Mouse (Mus musculus): ENCODE data around the gene Npas2. TPM values are rescaled to one million over a fixed set of nuclear protein-coding genes. Genes with fewer than 3 reads are reported as not detected.

Gene Npas2
- polyA plus RNA-seq, 1 experiment from 2014 or later = 0.06 TPM

DNA sequence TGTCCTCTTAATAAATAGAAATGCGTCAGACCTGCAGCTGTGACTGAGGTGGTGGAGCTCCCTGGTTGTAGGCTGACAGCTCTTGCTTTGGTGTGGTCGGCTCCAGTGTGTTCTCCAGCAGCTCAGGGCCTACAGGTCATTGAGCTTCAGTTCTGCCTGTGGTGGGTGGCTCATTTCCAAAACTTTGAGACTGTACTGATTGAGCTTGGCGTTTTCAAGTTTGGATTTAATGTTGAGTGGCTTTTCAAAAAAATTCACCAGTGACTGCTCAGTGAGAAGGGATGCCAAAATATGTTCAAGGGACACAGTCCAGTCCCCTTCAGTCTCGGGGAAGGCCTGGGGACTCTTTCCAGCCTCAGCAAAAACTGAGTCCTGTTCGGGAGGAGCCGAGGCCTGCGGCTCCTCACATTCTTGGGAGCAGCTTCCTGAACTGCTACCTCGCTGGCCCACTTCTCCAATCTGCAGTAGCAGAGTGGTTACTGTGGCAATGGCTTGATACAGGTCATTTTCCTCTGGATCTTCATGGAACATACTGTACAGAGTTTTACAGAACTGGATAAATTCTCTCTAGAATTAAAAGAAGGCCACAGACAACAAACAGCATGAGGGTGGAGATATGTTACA, 178.8 kb downstream of the Npas2 start:
- Histone ChIP-seq H3K4me2 (no peak overlapping the region), H3K27me3 (replicated peaks) (no peaks in the 10 kb centered on the region), H3K36me3 (peaks cover 73% of the 10 kb centered on the region), H3K9me3 (replicated peaks) (no peaks in the 10 kb centered on the region), H3K9ac (no peak overlapping the region), H3K4me3 (no peak overlapping the region), H3K27ac (0 out of 2 replicates have a peak overlapping the region, but pooled peaks have one; percentile 12), H3K4me1 (peaks cover 30% of the 10 kb centered on the region)
- no peak for ATAC-seq
- 60% methylated on average over 8 of the region's 8 CpGs for WGBS (ENCODE audit: insufficient replicate concordance)

- H3K4me1 ChIP-seq = peaks cover 29% of the 10 kb centered on the region
- H3K27me3 ChIP-seq (replicated peaks) = no peaks in the 10 kb centered on the region
- H3K36me3 ChIP-seq = peaks cover 76% of the 10 kb centered on the region
- no peak overlapping the region for H3K9ac ChIP-seq
- no peaks in the 10 kb centered on the region for H3K9me3 ChIP-seq (replicated peaks)
- WGBS (ENCODE audit: insufficient replicate concordance) = 63% methylated on average over 4 of the region's 4 CpGs
- no peak overlapping the region for H3K4me2 ChIP-seq
- ATAC-seq = no peak
- H3K27ac ChIP-seq = no peak overlapping the region
- H3K4me3 ChIP-seq = no peak overlapping the region
Measured at GRCm38 (mm10) chr1:39373378-39373777, 179.8 kb downstream of the Npas2 start.

DNA sequence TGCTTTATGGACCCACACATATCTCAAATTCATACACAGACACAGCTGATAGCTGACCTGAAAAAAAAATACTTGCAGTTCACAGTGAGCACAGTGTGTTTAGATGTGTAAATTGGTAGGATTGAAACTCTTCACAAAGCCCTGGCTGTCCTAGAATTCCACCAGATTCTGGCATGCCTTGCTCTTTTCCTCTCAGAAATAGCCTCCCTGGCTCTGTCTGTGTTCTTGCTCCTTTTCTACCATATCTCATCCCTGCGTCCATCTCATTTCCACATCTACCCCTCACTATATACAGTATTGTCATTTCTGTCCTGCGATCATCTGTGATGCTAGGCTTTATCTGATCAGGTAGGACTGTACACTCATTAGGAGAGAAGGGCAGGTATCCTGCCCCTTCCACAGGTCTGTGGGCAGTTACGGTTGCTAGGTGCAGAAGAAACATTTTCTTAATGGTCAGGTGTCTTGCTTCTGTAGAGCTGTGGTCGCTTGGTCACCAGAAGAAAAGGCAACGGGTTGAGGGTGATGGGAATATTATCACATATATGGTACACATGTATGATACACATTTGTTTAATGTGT, 180.8 kb downstream of the Npas2 start:
- no peak overlapping the region for H3K4me3 ChIP-seq
- no peaks in the 10 kb centered on the region for H3K9me3 ChIP-seq (replicated peaks)
- WGBS (ENCODE audit: insufficient replicate concordance) = 69% methylated on average over 5 of the region's 5 CpGs
- H3K36me3 ChIP-seq = peaks cover 67% of the 10 kb centered on the region
- H3K4me2 ChIP-seq = no peak overlapping the region
- H3K27me3 ChIP-seq (replicated peaks) = no peaks in the 10 kb centered on the region
- 0 out of 2 replicates have a peak overlapping the region, but pooled peaks have one; percentile 1 for H3K27ac ChIP-seq
- peaks cover 26% of the 10 kb centered on the region for H3K4me1 ChIP-seq
- no peak for ATAC-seq
- no peak overlapping the region for H3K9ac ChIP-seq

DNA sequence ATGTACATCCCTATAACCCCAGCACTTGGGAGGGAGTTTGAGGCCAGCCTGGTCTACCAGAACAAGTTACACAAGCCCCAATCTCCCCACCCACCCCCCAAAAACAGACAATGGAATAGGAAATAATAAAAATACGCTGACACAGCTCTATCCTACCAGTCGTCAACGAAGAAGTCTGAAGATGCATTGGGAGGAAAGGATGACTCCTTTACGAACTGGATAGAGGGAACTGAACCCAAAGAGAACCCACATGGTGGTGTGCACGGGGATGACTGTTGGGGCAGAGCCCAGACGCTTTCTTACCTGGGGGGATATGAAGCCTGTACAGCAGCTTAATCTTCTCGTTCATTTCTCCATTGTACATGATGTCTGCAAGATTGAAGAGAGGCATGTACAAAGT, 182.6 kb downstream of the Npas2 start:
- Histone ChIP-seq H3K4me1 (peaks cover 12% of the 10 kb centered on the region), H3K36me3 (peaks cover 56% of the 10 kb centered on the region), H3K27ac (no peak overlapping the region), H3K9ac (no peak overlapping the region), H3K4me3 (no peak overlapping the region), H3K27me3 (replicated peaks) (no peaks in the 10 kb centered on the region), H3K4me2 (no peak overlapping the region), H3K9me3 (replicated peaks) (no peaks in the 10 kb centered on the region)
- WGBS (ENCODE audit: insufficient replicate concordance) = 80% methylated on average over 7 of the region's 7 CpGs
- no peak for ATAC-seq

GRCm38 (mm10) chr1:39376726-39377240, 183.3 kb downstream of the Npas2 start:
- 84% methylated on average over 9 of the region's 9 CpGs for WGBS (ENCODE audit: insufficient replicate concordance)
- Histone ChIP-seq H3K36me3 (peaks cover 52% of the 10 kb centered on the region), H3K4me1 (peaks cover 7% of the 10 kb centered on the region), H3K4me3 (no peak overlapping the region), H3K4me2 (no peak overlapping the region), H3K9me3 (replicated peaks) (no peaks in the 10 kb centered on the region), H3K27ac (no peak overlapping the region), H3K9ac (no peak overlapping the region), H3K27me3 (replicated peaks) (no peaks in the 10 kb centered on the region)
- ATAC-seq = no peak

GRCm38 (mm10) chr1:39378540-39378939, 185.0 kb downstream of the Npas2 start:
- H3K4me2 ChIP-seq = no peak overlapping the region
- H3K27ac ChIP-seq = no peak overlapping the region
- no peak overlapping the region for H3K9ac ChIP-seq
- H3K9me3 ChIP-seq (replicated peaks) = no peaks in the 10 kb centered on the region
- no peaks in the 10 kb centered on the region for H3K27me3 ChIP-seq (replicated peaks)
- H3K4me3 ChIP-seq = no peak overlapping the region
- H3K36me3 ChIP-seq = peaks cover 34% of the 10 kb centered on the region
- peaks cover 15% of the 10 kb centered on the region for H3K4me1 ChIP-seq
- ATAC-seq = no peak
- WGBS (ENCODE audit: insufficient replicate concordance) = 78% methylated on average over 1 of the region's 1 CpGs

DNA sequence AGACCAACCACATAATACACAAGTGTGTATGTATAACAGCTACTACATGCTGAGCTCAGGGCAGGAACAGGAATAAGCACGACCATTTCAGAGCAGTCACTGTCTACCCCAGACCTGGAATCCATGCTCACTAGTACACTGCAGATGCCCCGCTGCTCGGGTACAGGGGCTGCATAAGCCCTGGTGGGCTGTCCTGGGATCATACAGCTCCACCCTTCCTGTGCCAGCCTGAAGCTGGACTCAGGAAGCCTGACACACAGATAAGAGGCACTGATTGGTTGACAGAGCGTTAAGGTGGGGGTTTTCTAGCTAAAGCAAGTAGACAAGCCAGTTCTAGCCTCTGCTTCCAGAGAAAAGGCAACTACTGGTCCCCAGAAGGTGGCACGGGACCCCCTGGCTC, 185.5 kb downstream of the Npas2 start:
- Histone ChIP-seq H3K9me3 (replicated peaks) (no peaks in the 10 kb centered on the region), H3K4me3 (no peak overlapping the region), H3K27ac (no peak overlapping the region), H3K4me2 (no peak overlapping the region), H3K9ac (no peak overlapping the region), H3K36me3 (peaks cover 30% of the 10 kb centered on the region), H3K27me3 (replicated peaks) (no peaks in the 10 kb centered on the region), H3K4me1 (peaks cover 15% of the 10 kb centered on the region)
- no peak for ATAC-seq
- WGBS (ENCODE audit: insufficient replicate concordance) = 26% methylated on average over 5 of the region's 5 CpGs

- 65% methylated on average over 9 of the region's 9 CpGs for WGBS (ENCODE audit: insufficient replicate concordance)
- H3K4me1 ChIP-seq = peaks cover 15% of the 10 kb centered on the region
- H3K36me3 ChIP-seq = peaks cover 30% of the 10 kb centered on the region
- no peak overlapping the region for H3K9ac ChIP-seq
- H3K4me3 ChIP-seq = no peak overlapping the region
- no peaks in the 10 kb centered on the region for H3K27me3 ChIP-seq (replicated peaks)
- no peaks in the 10 kb centered on the region for H3K9me3 ChIP-seq (replicated peaks)
- no peak overlapping the region for H3K4me2 ChIP-seq
- no peak for ATAC-seq
- no peak overlapping the region for H3K27ac ChIP-seq
Measured at GRCm38 (mm10) chr1:39381017-39381416, 187.5 kb downstream of the Npas2 start.

- H3K4me3 ChIP-seq = no peak overlapping the region
- 0 out of 2 replicates have a peak overlapping the region, but pooled peaks have one; percentile 11 for H3K27ac ChIP-seq
- H3K27me3 ChIP-seq (replicated peaks) = no peaks in the 10 kb centered on the region
- no peaks in the 10 kb centered on the region for H3K9me3 ChIP-seq (replicated peaks)
- H3K36me3 ChIP-seq = peaks cover 22% of the 10 kb centered on the region; the same call in 1 of the 2 replicates
- H3K4me2 ChIP-seq = no peak overlapping the region
- H3K9ac ChIP-seq = no peak overlapping the region
- ATAC-seq = no peak
- WGBS (ENCODE audit: insufficient replicate concordance) = 47% methylated on average over 9 of the region's 9 CpGs
- peaks cover 40% of the 10 kb centered on the region for H3K4me1 ChIP-seq
Measured at GRCm38 (mm10) chr1:39384914-39385313, 191.4 kb downstream of the Npas2 start.

DNA sequence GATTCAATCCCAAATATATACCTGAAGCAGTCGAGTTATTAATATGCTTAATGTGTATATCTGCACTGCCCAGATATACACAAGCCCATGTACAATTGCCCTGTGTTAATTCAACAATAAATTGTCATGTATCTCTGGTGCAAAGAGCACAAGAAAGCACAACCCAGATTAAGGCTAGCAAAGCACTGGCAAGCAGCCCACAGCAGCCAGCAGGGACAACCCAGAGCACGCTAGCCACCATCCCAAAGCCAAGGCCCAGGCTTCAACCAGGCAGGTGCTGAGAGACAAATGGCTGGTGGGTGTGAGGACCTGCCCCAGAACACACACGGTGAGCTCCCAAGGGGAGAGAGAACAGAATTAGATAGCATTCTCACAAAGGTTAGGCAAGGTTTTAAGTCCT, 192.9 kb downstream of the Npas2 start:
- WGBS (ENCODE audit: insufficient replicate concordance) = 71% methylated on average over 3 of the region's 3 CpGs
- H3K4me1 ChIP-seq = peaks cover 48% of the 10 kb centered on the region
- ATAC-seq = no peak

GRCm38 (mm10) chr1:39387497-39387896, 194.0 kb downstream of the Npas2 start:
- Histone ChIP-seq H3K27me3 (replicated peaks) (no peaks in the 10 kb centered on the region), H3K4me1 (peaks cover 50% of the 10 kb centered on the region), H3K4me2 (no peak overlapping the region), H3K9me3 (replicated peaks) (no peaks in the 10 kb centered on the region), H3K36me3 (peaks cover 20% of the 10 kb centered on the region; the same call in 1 of the 2 replicates), H3K4me3 (no peak overlapping the region), H3K9ac (0 out of 2 replicates have a peak overlapping the region, but pooled peaks have one; percentile 12), H3K27ac (0 out of 2 replicates have a peak overlapping the region, but pooled peaks have one; percentile 22)
- 82% methylated on average over 4 of the region's 4 CpGs for WGBS (ENCODE audit: insufficient replicate concordance)
- no peak for ATAC-seq

More for the DNA sequence above, 192.9 kb downstream of the Npas2 start:
- H3K9ac ChIP-seq = no peak overlapping the region
- no peak overlapping the region for H3K27ac ChIP-seq
- H3K4me2 ChIP-seq = no peak overlapping the region
- H3K36me3 ChIP-seq = peaks cover 15% of the 10 kb centered on the region; the same call in 1 of the 2 replicates
- no peaks in the 10 kb centered on the region for H3K27me3 ChIP-seq (replicated peaks)
- no peaks in the 10 kb centered on the region for H3K9me3 ChIP-seq (replicated peaks)
- H3K4me3 ChIP-seq = no peak overlapping the region

DNA sequence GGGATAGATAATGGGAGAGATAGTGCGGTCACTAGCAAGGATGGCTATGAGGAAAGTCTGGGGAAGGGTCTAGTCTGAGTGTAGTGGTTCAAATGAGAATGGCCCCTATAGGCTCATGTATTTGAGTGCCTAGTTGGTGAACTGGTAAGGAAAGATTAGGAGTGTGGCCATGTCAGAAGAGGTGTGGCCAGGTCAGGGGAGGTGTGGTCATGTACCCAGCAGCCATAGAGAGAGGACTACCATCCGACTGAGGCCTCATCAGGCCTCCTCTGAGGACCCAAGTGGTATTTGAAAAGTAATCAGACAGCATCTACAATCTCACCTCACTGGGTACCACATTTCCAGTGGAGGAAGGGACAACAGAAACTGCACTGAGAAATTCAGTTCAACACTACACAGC, 194.6 kb downstream of the Npas2 start:
- H3K4me2 ChIP-seq = no peak overlapping the region
- ATAC-seq = peak; percentile 83
- no peaks in the 10 kb centered on the region for H3K9me3 ChIP-seq (replicated peaks)
- H3K9ac ChIP-seq = no peak overlapping the region
- H3K27ac ChIP-seq = 0 out of 2 replicates have a peak overlapping the region, but pooled peaks have one; percentile 22
- H3K4me1 ChIP-seq = peaks cover 56% of the 10 kb centered on the region
- 63% methylated on average over 2 of the region's 2 CpGs for WGBS (ENCODE audit: insufficient replicate concordance)
- H3K4me3 ChIP-seq = no peak overlapping the region
- peaks cover 20% of the 10 kb centered on the region; the same call in 1 of the 2 replicates for H3K36me3 ChIP-seq
- H3K27me3 ChIP-seq (replicated peaks) = no peaks in the 10 kb centered on the region

All from liver, embryonic 12.5 days (tissue).